Mouse (Mus musculus) brown adipose tissue, adult 24 weeks (tissue): ENCODE measurements around the gene Crocc. TPM values are rescaled to one million over a fixed set of nuclear protein-coding genes. Genes with fewer than 3 reads are reported as not detected.

Experiments
- H3K27ac ChIP-seq: fragments of 200-500 bp; replicated peaks from 2 replicates; pipeline ENCODE4 v1.5.1; 2012; ENCODE audit warnings: low read depth, mild to moderate bottlenecking, low read length
- H3K4me1 ChIP-seq: fragments of 200-500 bp; 2 replicates; pipeline ENCODE4 v1.6.1; 2012; ENCODE audit warnings: low read length, mixed read lengths; ENCODE audit not compliant: control insufficient read depth, insufficient read depth, insufficient read length
- H3K4me3 ChIP-seq: fragments of 200-500 bp; 2 replicates; pipeline ENCODE4 v1.5.1; 2012; ENCODE audit warnings: low read depth, mild to moderate bottlenecking, low read length, moderate library complexity; ENCODE audit not compliant: insufficient read depth
- polyA plus RNA-seq: library from polyadenylated mRNA; stranded (reverse); fragments of >200 nt; gene quantifications from 2 replicates; pipeline ENCODE4 v1.2.4, GENCODE M21; 2012; ENCODE audit not compliant: missing spikeins, insufficient read depth, insufficient read length

Crocc gene
- polyA plus RNA-seq, 1 experiment = 1.4 TPM

DNA sequence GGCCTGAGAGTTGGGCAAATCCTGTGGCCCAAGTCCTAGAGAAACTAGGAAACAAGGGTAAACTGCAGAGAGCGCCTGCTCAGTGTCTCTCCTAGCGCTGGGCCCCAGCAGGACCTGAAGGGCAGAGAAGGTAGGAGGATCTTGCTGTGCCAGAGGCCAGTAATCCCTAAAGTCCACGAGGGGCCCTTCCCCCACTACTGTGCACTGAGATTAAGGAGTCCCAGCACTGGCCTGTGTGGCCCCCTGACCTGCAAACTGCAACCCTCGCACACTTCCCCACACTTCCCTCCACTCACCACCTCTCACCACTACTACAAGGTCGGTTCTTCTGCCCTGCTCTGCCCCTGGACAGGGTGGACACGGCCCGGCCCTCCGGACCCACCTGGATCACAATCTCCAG is 7.2 kb downstream of the Crocc start:
- no peaks in the 10 kb centered on the region for H3K4me1 ChIP-seq
- no peak overlapping the region for H3K4me3 ChIP-seq
- no peak overlapping the region for H3K27ac ChIP-seq

GRCm38 (mm10) chr4:141052442-141052841 is 7.9 kb downstream of the Crocc start:
- Histone ChIP-seq H3K27ac (no peak overlapping the region), H3K4me1 (no peaks in the 10 kb centered on the region), H3K4me3 (no peak overlapping the region)

GRCm38 (mm10) chr4:141049476-141049835 is 10.9 kb downstream of the Crocc start:
- Histone ChIP-seq H3K4me1 (no peaks in the 10 kb centered on the region), H3K4me3 (no peak overlapping the region), H3K27ac (no peak overlapping the region)

- H3K4me1 ChIP-seq = no peaks in the 10 kb centered on the region
- no peak overlapping the region for H3K4me3 ChIP-seq
- H3K27ac ChIP-seq = no peak overlapping the region
These were observed 11.4 kb downstream of the Crocc start for GRCm38 (mm10) chr4:141048810-141049475.

DNA sequence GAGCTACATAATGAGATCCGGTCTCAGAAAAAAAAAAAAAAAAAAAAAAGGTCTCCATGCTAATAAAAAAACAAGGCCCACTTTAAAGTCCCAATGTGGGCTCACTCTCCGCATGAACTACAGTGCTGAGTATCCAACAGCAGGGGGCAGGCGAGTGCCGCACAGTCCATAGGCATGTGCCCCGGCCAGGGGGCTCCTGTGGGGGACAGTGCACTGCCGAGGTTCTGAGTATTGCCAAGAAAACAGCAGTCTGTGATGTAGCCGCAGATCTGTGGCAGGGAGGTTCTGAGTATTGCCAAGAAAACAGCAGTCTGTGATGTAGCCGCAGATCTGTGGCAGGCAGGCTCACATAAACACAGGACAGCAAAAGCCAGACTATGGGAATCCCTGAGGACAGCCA is 15.5 kb downstream of the Crocc start:
- no peaks in the 10 kb centered on the region for H3K4me1 ChIP-seq
- no peak overlapping the region for H3K4me3 ChIP-seq
- no peak overlapping the region for H3K27ac ChIP-seq

DNA sequence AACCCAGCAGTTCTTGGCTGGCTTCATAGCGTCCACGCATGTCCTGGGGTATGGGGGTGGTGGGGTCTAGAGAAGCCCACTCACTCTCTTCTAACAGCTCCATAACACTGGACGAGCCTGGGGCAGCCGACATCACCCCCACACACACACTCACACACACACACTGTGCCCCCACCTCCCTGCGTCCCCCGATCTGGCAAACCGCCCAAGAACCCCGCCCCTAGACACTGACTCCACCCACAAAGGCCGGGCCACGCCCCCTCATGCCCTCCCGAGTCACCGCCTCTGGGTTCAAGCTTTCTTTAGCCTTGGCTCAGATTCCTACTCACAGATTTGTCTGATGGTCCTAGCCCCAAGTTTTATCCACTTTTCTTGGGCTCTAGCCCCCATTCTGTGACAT is 19.2 kb downstream of the Crocc start:
- Histone ChIP-seq H3K4me1 (no peaks in the 10 kb centered on the region), H3K27ac (no peak overlapping the region), H3K4me3 (no peak overlapping the region)

- Histone ChIP-seq H3K4me3 (no peak overlapping the region), H3K4me1 (peaks cover 2% of the 10 kb centered on the region; the same call in 1 of the 2 replicates), H3K27ac (no peak overlapping the region)
These were observed 26.5 kb downstream of the Crocc start for GRCm38 (mm10) chr4:141033606-141034549.

DNA sequence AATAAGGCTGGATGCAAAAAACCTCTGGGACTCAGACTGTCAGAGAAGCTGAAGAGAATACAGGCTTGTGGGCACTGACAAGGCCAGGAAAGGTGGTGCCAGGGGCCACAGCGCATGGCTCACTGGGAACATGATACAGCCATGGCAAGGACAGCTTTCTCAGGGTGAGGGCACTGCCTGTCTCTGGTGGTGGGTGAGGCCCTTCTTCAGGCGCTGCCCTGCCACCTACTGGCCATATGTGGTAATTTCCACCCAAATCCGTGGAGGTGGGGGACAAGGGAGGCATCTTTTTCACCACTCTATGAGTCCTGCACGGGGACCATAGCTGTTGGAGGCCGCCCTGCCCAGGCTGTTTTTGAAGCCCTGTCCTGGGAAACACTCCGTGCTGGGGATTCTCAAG is 28.6 kb downstream of the Crocc start:
- H3K4me1 ChIP-seq = peaks cover 2% of the 10 kb centered on the region; the same call in 1 of the 2 replicates
- H3K27ac ChIP-seq = no peak overlapping the region
- no peak overlapping the region for H3K4me3 ChIP-seq

- Histone ChIP-seq H3K27ac (no peak overlapping the region), H3K4me3 (no peak overlapping the region), H3K4me1 (peaks cover 2% of the 10 kb centered on the region; the same call in 1 of the 2 replicates)
These were observed 29.7 kb downstream of the Crocc start for GRCm38 (mm10) chr4:141030541-141031206.

DNA sequence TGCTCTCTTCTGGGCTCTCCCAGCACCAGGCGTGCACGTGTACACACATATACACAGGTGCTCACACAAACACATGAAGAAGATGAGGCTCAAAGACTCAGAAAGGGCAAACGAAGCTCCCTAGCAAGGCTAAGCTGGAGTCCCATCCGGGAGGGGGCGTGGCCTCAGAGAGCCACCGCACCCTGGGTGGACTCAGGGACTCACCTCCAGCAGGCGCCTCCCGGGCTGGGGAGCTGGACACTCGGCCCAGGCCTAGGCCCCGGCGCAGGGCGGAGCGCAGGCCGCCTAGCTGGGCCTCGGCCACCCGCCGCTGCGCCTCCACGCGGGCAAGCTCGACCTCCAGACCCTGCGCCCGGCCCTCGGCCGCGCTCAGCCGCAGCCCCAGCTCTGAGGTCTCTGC is 35.4 kb downstream of the Crocc start:
- Histone ChIP-seq H3K4me1 (no peaks in the 10 kb centered on the region), H3K4me3 (no peak overlapping the region), H3K27ac (no peak overlapping the region)

GRCm38 (mm10) chr4:141024052-141024451 is 36.3 kb downstream of the Crocc start:
- no peak overlapping the region for H3K4me3 ChIP-seq
- H3K27ac ChIP-seq = no peak overlapping the region
- H3K4me1 ChIP-seq = no peaks in the 10 kb centered on the region

DNA sequence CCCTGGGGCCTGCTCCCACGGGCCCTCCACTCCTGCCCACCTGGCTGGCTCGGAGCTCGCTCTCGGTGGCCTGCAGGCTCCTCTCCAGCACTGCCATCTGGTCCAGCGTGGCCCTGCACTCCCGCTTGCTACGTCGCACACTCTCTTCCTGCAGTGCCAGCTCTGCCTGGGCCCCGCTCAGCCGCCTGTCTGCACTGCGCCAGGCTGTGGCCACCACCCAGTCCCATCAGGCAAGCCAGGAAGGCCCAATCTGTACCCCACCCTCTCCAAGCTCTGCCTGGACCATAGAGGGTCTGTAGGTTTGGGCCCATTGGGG is 38.8 kb downstream of the Crocc start:
- Histone ChIP-seq H3K4me1 (no peaks in the 10 kb centered on the region), H3K27ac (no peak overlapping the region), H3K4me3 (no peak overlapping the region)

GRCm38 (mm10) chr4:141020811-141021613 is 39.3 kb downstream of the Crocc start:
- Histone ChIP-seq H3K27ac (no peak overlapping the region), H3K4me3 (no peak overlapping the region), H3K4me1 (no peaks in the 10 kb centered on the region)

DNA sequence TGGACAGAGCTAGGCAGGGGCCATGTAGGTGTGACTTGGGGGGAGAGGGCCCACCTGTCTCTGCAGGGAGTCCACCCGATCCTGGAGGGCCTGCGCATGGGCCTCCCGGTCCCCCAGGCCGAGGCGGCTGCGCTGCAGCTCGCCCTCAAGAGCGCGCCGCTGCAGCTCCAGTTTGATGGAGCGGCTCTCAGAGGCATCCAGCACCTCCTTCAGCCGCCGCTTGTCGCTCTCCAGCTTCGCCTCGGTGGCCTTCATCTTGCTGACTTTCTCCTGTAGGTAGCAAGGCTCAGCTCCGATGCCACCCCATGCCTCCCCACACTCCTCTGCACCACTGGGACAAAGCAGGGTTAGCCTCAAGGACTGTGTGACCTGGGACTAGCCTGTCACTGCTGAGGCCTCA is 40.1 kb downstream of the Crocc start:
- Histone ChIP-seq H3K27ac (no peak overlapping the region), H3K4me3 (no peak overlapping the region), H3K4me1 (no peaks in the 10 kb centered on the region)
